Mouse (Mus musculus) ES-E14 (cell line): ENCODE measurements around the gene Sult6b2.

Experiments used
- CHD2 ChIP-seq: IDR thresholded peaks from 2 replicates; pipeline ENCODE4 v1.6.1; 2014; ENCODE audit warnings: mild to moderate bottlenecking, low read depth, low read length, inconsistent platforms
- MAFK ChIP-seq: IDR thresholded peaks from 2 replicates; pipeline ENCODE4 v1.6.1; 2014; ENCODE audit warnings: mild to moderate bottlenecking, low read depth, low read length, inconsistent platforms; ENCODE audit not compliant: insufficient read depth
- ZC3H11A ChIP-seq: IDR thresholded peaks from 2 replicates; pipeline ENCODE4 v1.6.1; 2012; ENCODE audit warnings: low read depth, mild to moderate bottlenecking, inconsistent platforms, low read length, borderline replicate concordance

- TF ChIP-seq ZC3H11A (no peak), MAFK (no peak), CHD2 (no peak)
Measured at GRCm38 (mm10) chr6:142759633-142760032, 44.7 kb downstream of the Sult6b2 start.
